Mouse (Mus musculus): ENCODE results near the gene Tmtc2.

DNA sequence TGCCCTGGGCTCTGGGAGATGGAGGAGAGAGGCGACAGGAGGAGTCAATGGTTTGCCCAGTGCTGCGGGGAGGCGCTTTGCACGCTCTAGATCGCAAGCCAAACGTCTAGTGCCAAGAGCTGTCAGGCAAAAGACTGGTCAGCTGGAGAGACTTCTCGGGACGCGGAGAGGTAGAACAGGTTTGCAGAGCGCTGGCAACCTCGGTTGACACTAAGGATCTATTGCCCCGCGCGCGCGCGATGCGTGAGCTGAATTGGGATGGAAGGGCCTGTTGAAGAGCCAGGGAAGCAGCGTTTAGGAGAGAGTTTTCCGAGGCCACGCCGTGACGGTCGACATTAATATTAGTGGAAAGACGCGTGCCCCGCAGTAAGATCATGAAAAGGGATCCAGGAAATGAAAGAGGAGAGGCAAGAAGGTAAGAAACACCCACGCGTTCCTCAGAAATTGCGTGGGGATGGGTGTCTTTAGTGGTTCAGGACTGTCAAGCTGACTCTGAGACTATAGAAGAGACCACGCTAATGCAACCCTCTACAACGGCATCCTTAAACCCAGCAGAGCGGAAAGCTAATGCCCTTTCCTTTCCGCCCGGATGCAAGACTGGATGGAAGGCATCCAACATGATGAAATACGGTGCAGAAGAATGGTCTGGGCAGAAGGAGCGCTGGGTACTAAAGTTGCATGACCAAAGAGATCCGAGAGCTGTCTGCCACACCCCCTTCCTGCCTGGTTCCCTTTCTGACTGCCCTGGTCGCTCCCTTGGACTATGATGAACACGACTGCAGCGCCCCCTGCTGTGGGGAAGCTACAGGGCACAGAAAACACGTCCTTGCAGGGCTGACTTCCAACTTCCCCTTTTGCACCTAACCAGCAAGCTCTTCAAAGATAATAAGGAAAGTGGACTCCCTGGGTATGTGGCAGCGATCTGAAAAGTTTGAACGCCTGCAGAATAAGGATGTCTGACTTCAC, 727 bp upstream of the Tmtc2 start:
- TF ChIP-seq CTCF (IDR thresholded peaks at IDR 0.05) (peak; percentile 98), EP300 (IDR thresholded peaks at IDR 0.05) (no peak)

Measured in lung, postnatal 0 days (tissue).